Comparison of ENCODE assay signal across 24 mouse cellular contexts in the genomic region with DNA sequence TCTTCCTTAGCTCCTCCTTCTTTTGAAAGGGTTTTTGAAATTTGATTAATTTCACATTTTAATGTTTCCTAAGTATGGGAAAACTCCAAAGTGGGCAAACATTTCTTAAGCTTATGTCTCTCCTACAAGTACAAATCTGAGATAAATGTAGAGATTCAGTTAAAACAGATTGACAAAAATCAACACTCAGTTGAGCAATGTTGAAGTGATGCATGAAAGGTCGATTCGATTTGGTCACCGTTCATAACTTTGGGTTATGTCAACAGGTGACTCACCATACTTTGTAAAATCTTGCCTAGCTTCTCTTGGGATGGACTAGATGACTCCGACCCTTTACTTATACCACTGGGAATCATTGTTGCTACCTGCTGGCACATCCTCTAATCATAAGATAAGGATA.
DNase-seq lines count a peak whose midpoint lies in the region; ATAC-seq and TF ChIP-seq lines count a peak whose summit lies in the region.
"Had no signal": no experiment of that assay in that cellular context is flagged by ENCODE, and none has a peak within 500 bp of the region (broad histone marks: within the 10 kb centered on the region; RNA-seq: fewer than 3 reads in every experiment).

No protein-coding gene starts in this region.

- no peak overlapping the region for H3K4me3 ChIP-seq in liver, adult 2 months (ENCODE audit: insufficient read depth, low read depth, low read length)
- H3K4me3 ChIP-seq in liver, embryonic 11.5 days (ENCODE audit: low read depth, low read length), result no peak overlapping the region
- H3K4me3 ChIP-seq in liver, postnatal 0 days (ENCODE audit: low read depth, low read length), result no peak overlapping the region

- WGBS in liver, adult 2 months, result 18% methylated on average over 4 of the region's 4 CpGs
- WGBS in liver, embryonic 11.5 days, result 92% methylated on average over 4 of the region's 4 CpGs
- WGBS in liver, postnatal 0 days (ENCODE audit: insufficient replicate concordance), result 89% methylated on average over 4 of the region's 4 CpGs

- H3K27me3 ChIP-seq in liver, adult 2 months (ENCODE audit: control insufficient read depth, insufficient read depth, low read length), result no peaks in the 10 kb centered on the region
- no peaks in the 10 kb centered on the region for H3K27me3 ChIP-seq in liver, embryonic 11.5 days (replicated peaks; ENCODE audit: control insufficient read depth, insufficient read depth, low read length)
- no peaks in the 10 kb centered on the region for H3K27me3 ChIP-seq in liver, postnatal 0 days (ENCODE audit: insufficient read depth, low read length)
- H3K27me3 ChIP-seq: CH12.LX, Patski had no signal

- H3K9ac ChIP-seq in liver, adult 2 months (ENCODE audit: low read depth, low read length), result no peak overlapping the region
- no peak overlapping the region for H3K9ac ChIP-seq in liver, embryonic 11.5 days (ENCODE audit: low read depth, low read length)
- H3K9ac ChIP-seq in liver, postnatal 0 days (replicated peaks), result no peak overlapping the region

- H3K4me2 ChIP-seq in liver, embryonic 11.5 days, result no peak overlapping the region
- no peak overlapping the region for H3K4me2 ChIP-seq in liver, postnatal 0 days (ENCODE audit: low read depth, low read length)

- no peak for TF ChIP-seq CTCF in liver, adult 2 months (IDR thresholded peaks at IDR 0.05; ENCODE audit: low read depth, low read length)
- TF ChIP-seq CTCF in liver, postnatal 0 days (IDR thresholded peaks at IDR 0.05; ENCODE audit: low read depth), result no peak

- no peaks in the 10 kb centered on the region for H3K36me3 ChIP-seq in liver, adult 2 months (ENCODE audit: control insufficient read depth, insufficient read depth, low read length)
- no peaks in the 10 kb centered on the region for H3K36me3 ChIP-seq in liver, embryonic 11.5 days (ENCODE audit: control insufficient read depth, insufficient read depth, low read length)
- no peaks in the 10 kb centered on the region for H3K36me3 ChIP-seq in liver, postnatal 0 days (replicated peaks; ENCODE audit: insufficient read depth, low read length)
- H3K36me3 ChIP-seq: G1E had no signal

- peak; percentile 98 for DNase-seq in liver, adult 2 months (ENCODE audit: extremely low read depth, low read depth, low spot score)
- DNase-seq in liver, embryonic 11.5 days (ENCODE audit: low spot score), result no peak
- DNase-seq in liver, postnatal 0 days, result no peak
- DNase-seq in liver (no peak), 3T3-L1 (ENCODE audit: low read depth, low spot score) (peak; percentile 36), NIH3T3 (ENCODE audit: low read depth) (peak; percentile 72)
- no peak for DNase-seq in urinary bladder, postnatal 10 days (ENCODE audit: low spot score)
- no peak for DNase-seq in heart, adult 11 months
- DNase-seq: adrenal gland, adult 2 months; adrenal gland, adult 8-10 months; adrenal gland, postnatal 10 days; adrenal gland, postnatal 14 days; adrenal gland, postnatal 25 days; adrenal gland, postnatal 36 days; B cell, adult 2 months; cerebellum, adult 11 months; cerebellum, adult 11-12 months; cerebellum, adult 18-20 months; cerebellum, adult 2 months had no signal

- H3K79me2 ChIP-seq in liver, adult 2 months (ENCODE audit: control insufficient read depth, insufficient read depth, low read length), result no peaks in the 10 kb centered on the region

- no peaks in the 10 kb centered on the region for H3K9me3 ChIP-seq in liver, embryonic 11.5 days (ENCODE audit: control insufficient read depth, low read length)
- H3K9me3 ChIP-seq in liver, postnatal 0 days (ENCODE audit: low read length), result 0 out of 2 replicates have a peak, but pooled peaks cover 8% of the 10 kb centered on the region

- peaks cover 6% of the 10 kb centered on the region; the same call in 1 of the 2 replicates for H3K4me1 ChIP-seq in liver, adult 2 months (ENCODE audit: control insufficient read depth, insufficient read depth, low read length)
- no peaks in the 10 kb centered on the region for H3K4me1 ChIP-seq in liver, embryonic 11.5 days (replicated peaks; ENCODE audit: control insufficient read depth, insufficient read depth, low read length)
- H3K4me1 ChIP-seq in liver, postnatal 0 days (ENCODE audit: insufficient read depth), result no peaks in the 10 kb centered on the region

- peak overlapping the region; percentile 62 for H3K27ac ChIP-seq in liver, adult 2 months (replicated peaks; ENCODE audit: insufficient read depth, low read depth, low read length)
- no peak overlapping the region for H3K27ac ChIP-seq in liver, embryonic 11.5 days (ENCODE audit: low read depth, low read length)
- H3K27ac ChIP-seq in liver, postnatal 0 days (ENCODE audit: low read depth), result peak overlapping the region; percentile 12; the same call in 1 of the 2 replicates

- no peak for TF ChIP-seq POLR2A in liver, adult 2 months (IDR thresholded peaks at IDR 0.05; ENCODE audit: extremely low read depth, insufficient read depth, low read length)

- no peak for ATAC-seq in liver, embryonic 11.5 days (replicated peaks; ENCODE audit: low FRiP score)
- ATAC-seq in liver, postnatal 0 days, result no peak
- ATAC-seq: activated CD4-positive, CD25-positive, alpha-beta regulatory T cell, adult 4 months; CD4-positive, CD25-positive, alpha-beta regulatory T cell, adult 4 months; Patski had no signal

- no peak for TF ChIP-seq EP300 in liver, postnatal 0 days (IDR thresholded peaks at IDR 0.05; ENCODE audit: low read depth)

Comparison
In these comparisons a context has a peak if more than half of its experiments do, and no peak if none do; other contexts are left out.
1. DNase-seq: peak in liver, adult 2 months (single experiment), 3T3-L1 (single experiment) and NIH3T3 (single experiment); none in liver, embryonic 11.5 days (single experiment), liver, postnatal 0 days (single experiment), liver (single experiment), urinary bladder, postnatal 10 days (single experiment) and heart, adult 11 months (single experiment).